Mouse (Mus musculus) CH12.LX (cell line): ENCODE data around the gene Smim27. TPM values are rescaled to one million over a fixed set of nuclear protein-coding genes. Genes with fewer than 3 reads are reported as not detected.
A peak's percentile ranks its signal among the peaks of the same experiment; 100 is the strongest.

Source experiments
- DNase-seq: peaks from one replicate; pipeline ENCODE4 v3.0.0-alpha.2; 2013; ENCODE audit errors: extremely low read depth
- H3K27ac ChIP-seq: 2 replicates; pipeline ENCODE4 v1.5.1; 2012; ENCODE audit warnings: low read depth, mild to moderate bottlenecking, control low read depth, moderate library complexity; ENCODE audit not compliant: insufficient read depth
- H3K27me3 ChIP-seq: replicated peaks from 2 replicates; pipeline ENCODE3; 2012; ENCODE audit warnings: inconsistent platforms
- H3K36me3 ChIP-seq, 2 experiments: replicated peaks in 1 of 2; 2 replicates each; pipeline versions ENCODE3 to v1.6.1; 2012; ENCODE audit warnings: inconsistent platforms in 1 of 2, low read length in 1 of 2, mild to moderate bottlenecking in 1 of 2, mixed read lengths in 1 of 2, moderate library complexity in 1 of 2; ENCODE audit not compliant: control insufficient read depth in 1 of 2, insufficient read depth in 1 of 2
- H3K4me1 ChIP-seq, 2 experiments: 2 replicates each; pipeline ENCODE4 v1.6.1; 2012; ENCODE audit warnings: inconsistent platforms in 1 of 2, moderate library complexity in 1 of 2; ENCODE audit not compliant: insufficient read depth in 2 of 2, control insufficient read depth in 1 of 2
- H3K4me2 ChIP-seq: 2 replicates; pipeline ENCODE4 v1.6.1; 2012; ENCODE audit warnings: low read depth, mild to moderate bottlenecking, control low read depth; ENCODE audit not compliant: poor library complexity, insufficient read depth, severe bottlenecking
- H3K4me3 ChIP-seq, 3 experiments: fragments of 150-350 bp in 1 of 3; sonication (generic) in 1 of 3; replicated peaks in 1 of 3; 2 replicates each; pipeline versions ENCODE3 to v1.5.1; 2011 to 2012; ENCODE audit warnings: low read depth in 2 of 3, low read length in 2 of 3, mild to moderate bottlenecking in 2 of 3, moderate library complexity in 2 of 3, control low read depth in 1 of 3, improper control_type of control experiment in 1 of 3, inconsistent platforms in 1 of 3, mixed read lengths in 1 of 3; ENCODE audit not compliant: poor library complexity in 1 of 3
- H3K79me2 ChIP-seq: replicated peaks from 2 replicates; pipeline ENCODE4 v1.6.1; 2012; ENCODE audit warnings: mild to moderate bottlenecking, moderate library complexity; ENCODE audit not compliant: control insufficient read depth, poor library complexity, insufficient read depth, severe bottlenecking; ENCODE audit errors: extremely low read depth
- H3K9ac ChIP-seq: 2 replicates; pipeline ENCODE4 v1.6.1; 2012; ENCODE audit warnings: low read depth, mild to moderate bottlenecking, control low read depth, moderate library complexity; ENCODE audit not compliant: insufficient read depth
- H3K9me3 ChIP-seq: replicated peaks from 2 replicates; pipeline ENCODE3; 2012; ENCODE audit warnings: low read length, inconsistent platforms, mixed read lengths
- CHD1 ChIP-seq: IDR thresholded peaks from 2 replicates; pipeline ENCODE4 v1.6.1; 2012; ENCODE audit warnings: low read depth, low read length, improper control_type of control experiment, inconsistent platforms
- CTCF ChIP-seq, 2 experiments: IDR thresholded peaks in 1 of 2; conservative IDR thresholded peaks in 1 of 2; 2 replicates each; pipeline ENCODE4 v1.5.1; 2011 to 2012; ENCODE audit warnings: low read depth in 2 of 2, low read length in 2 of 2, improper control_type of control experiment in 1 of 2, inconsistent platforms in 1 of 2, mild to moderate bottlenecking in 1 of 2, moderate library complexity in 1 of 2
- ELF1 ChIP-seq: IDR thresholded peaks from 2 replicates; pipeline ENCODE4 v1.6.1; 2014; ENCODE audit warnings: low read depth, mild to moderate bottlenecking, inconsistent platforms, low read length, improper control_type of control experiment
- EP300 ChIP-seq: IDR thresholded peaks from 2 replicates; pipeline ENCODE4 v1.6.1; 2011; ENCODE audit warnings: low read length, improper control_type of control experiment
- HCFC1 ChIP-seq: IDR thresholded peaks from 2 replicates; pipeline ENCODE4 v1.6.1; 2012; ENCODE audit warnings: low read depth, mild to moderate bottlenecking, inconsistent platforms, low read length, improper control_type of control experiment
- IRF4 ChIP-seq: IDR thresholded peaks from 2 replicates; pipeline ENCODE4 v1.6.1; 2014; ENCODE audit warnings: low read depth, mild to moderate bottlenecking, inconsistent platforms, low read length, improper control_type of control experiment
- JUND ChIP-seq: conservative IDR thresholded peaks from 2 replicates; pipeline ENCODE4 v1.6.1; 2011; ENCODE audit warnings: low read depth, low read length, improper control_type of control experiment
- MAFK ChIP-seq: IDR thresholded peaks from 2 replicates; pipeline ENCODE4 v1.6.1; 2011; ENCODE audit warnings: low read length, improper control_type of control experiment; ENCODE audit not compliant: insufficient replicate concordance
- MAX ChIP-seq: IDR thresholded peaks from 2 replicates; pipeline ENCODE4 v1.6.1; 2011; ENCODE audit warnings: low read length, improper control_type of control experiment
- MAZ ChIP-seq: IDR thresholded peaks from 2 replicates; pipeline ENCODE4 v1.6.1; 2012; ENCODE audit warnings: low read depth, mild to moderate bottlenecking, inconsistent platforms, low read length, improper control_type of control experiment, moderate library complexity
- MEF2A ChIP-seq: IDR thresholded peaks from 2 replicates; pipeline ENCODE4 v1.6.1; 2014; ENCODE audit warnings: low read depth, mild to moderate bottlenecking, inconsistent platforms, low read length, improper control_type of control experiment, borderline replicate concordance
- MXI1 ChIP-seq: IDR thresholded peaks from 2 replicates; pipeline ENCODE4 v1.6.1; 2011; ENCODE audit warnings: mild to moderate bottlenecking, low read depth, low read length, improper control_type of control experiment
- MYC ChIP-seq: IDR thresholded peaks from 2 replicates; pipeline ENCODE4 v1.6.1; 2011; ENCODE audit warnings: low read depth, mild to moderate bottlenecking, improper control_type of control experiment, low read length
- NELFE ChIP-seq: IDR thresholded peaks from 2 replicates; pipeline ENCODE4 v1.6.1; 2011; ENCODE audit warnings: low read depth, low read length, improper control_type of control experiment
- NRF1 ChIP-seq: IDR thresholded peaks from 2 replicates; pipeline ENCODE4 v1.6.1; 2014; ENCODE audit warnings: low read depth, mild to moderate bottlenecking, inconsistent platforms, low read length, improper control_type of control experiment, moderate library complexity
- POLR2AphosphoS2 ChIP-seq: IDR thresholded peaks from 2 replicates; pipeline ENCODE4 v1.6.1; 2011; ENCODE audit warnings: low read depth, low read length, improper control_type of control experiment
- SIN3A ChIP-seq: IDR thresholded peaks from 2 replicates; pipeline ENCODE4 v1.6.1; 2012; ENCODE audit warnings: low read length, improper control_type of control experiment, inconsistent platforms
- TCF12 ChIP-seq: IDR thresholded peaks from 2 replicates; pipeline ENCODE4 v1.6.1; 2014; ENCODE audit warnings: low read depth, mild to moderate bottlenecking, inconsistent platforms, low read length, improper control_type of control experiment
- UBTF ChIP-seq: IDR thresholded peaks from 2 replicates; pipeline ENCODE4 v1.6.1; 2012; ENCODE audit warnings: low read depth, mild to moderate bottlenecking, inconsistent platforms, low read length, improper control_type of control experiment, moderate library complexity
- ZC3H11A ChIP-seq: IDR thresholded peaks from 2 replicates; pipeline ENCODE4 v1.6.1; 2012; ENCODE audit warnings: low read depth, mild to moderate bottlenecking, inconsistent platforms, low read length, improper control_type of control experiment
- ZMIZ1 ChIP-seq: IDR thresholded peaks from 2 replicates; pipeline ENCODE4 v1.6.1; 2012; ENCODE audit warnings: low read depth, mild to moderate bottlenecking, inconsistent platforms, low read length, improper control_type of control experiment
- dilution Hi-C: fragments of 300-500 bp; cut with MboI; formaldehyde crosslinking; loops from 2 replicates; pipeline ENCODE4 v1.14.3; 2020; ENCODE audit warnings: low sequenced_read_pairs; ENCODE audit not compliant: extremely low pct_unique_long_range_greater_than_20kb, extremely low pct_ligation_motif_present
- in situ Hi-C: fragments of 300-500 bp; cut with MboI; formaldehyde crosslinking; loops from 3 replicates; pipeline ENCODE4 v1.14.3; 2019; ENCODE audit warnings: low sequenced_read_pairs, low pct_ligation_motif_present, low pct_unique_long_range_greater_than_20kb, mixed read lengths
- polyA plus RNA-seq: library from polyadenylated mRNA; unstranded; fragments of >175 nt; gene quantifications from 2 replicates; pipeline ENCODE4 v1.2.1, GENCODE M21; 2012; ENCODE audit warnings: low read depth; ENCODE audit not compliant: insufficient read length
- total RNA-seq, 2 experiments: library from RNA; depleted of rRNA; stranded (reverse); fragments of 300-350 nt in 1 of 2; fragments of >200 nt in 1 of 2; gene quantifications; 2 replicates each; pipeline ENCODE4 v1.2.3; 2012 to 2014

Smim27 gene
- total and polyA plus RNA-seq, 3 experiments: 1.6 to 9.7 (median 6.5) TPM

- TF ChIP-seq MAFK (peak; percentile 59; the same call in 1 of the 2 replicates), CHD1 (no peak), MAX (peak; percentile 86), CTCF (conservative IDR thresholded peaks at IDR 0.05 in 1 of 2, IDR thresholded peaks at IDR 0.05 in 1 of 2; ENCODE audit: low read depth in 2 of 2, low read length in 2 of 2) (peak; percentile 77 to 86), EP300 (0 out of 2 replicates have a peak, but pooled peaks have one; percentile 16)
These were observed 31.9 kb downstream of the Smim27 start (continued) for GRCm38 (mm10) chr4:40301076-40301789.

DNA sequence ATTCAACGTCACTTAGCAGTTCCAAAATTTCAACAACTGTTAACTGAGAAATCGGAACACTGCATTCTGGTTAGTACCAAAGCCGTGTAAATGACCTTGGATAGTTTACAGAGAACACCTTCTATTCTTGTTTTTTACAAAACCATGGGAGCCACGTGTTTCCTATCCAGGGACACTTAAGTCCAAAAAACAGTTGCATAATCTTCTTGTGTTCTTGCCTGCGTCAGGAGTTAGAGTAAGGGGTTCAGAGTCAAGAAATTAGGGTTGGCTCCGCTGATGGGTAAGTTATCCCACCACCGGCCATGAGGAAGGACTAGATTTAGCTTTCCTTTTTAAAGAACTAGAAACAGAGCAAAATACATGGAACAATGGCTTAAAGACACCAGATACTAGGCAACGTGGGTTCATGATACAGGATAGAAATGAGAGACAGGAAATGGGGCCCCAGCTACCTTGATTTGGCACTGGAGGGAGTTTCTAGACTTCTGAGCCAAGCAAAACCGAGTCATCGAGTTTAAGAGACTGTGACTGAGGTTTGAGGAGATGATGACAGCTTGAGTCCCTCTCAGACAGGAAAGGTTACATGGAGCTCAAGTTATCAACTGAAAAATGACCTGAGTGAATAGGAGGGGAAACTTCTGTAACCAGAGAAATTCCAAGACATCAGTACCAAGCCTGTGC, 33.2 kb downstream of the Smim27 start:
- in situ Hi-C loops (no loop called here), dilution Hi-C loops (no loop called here)
- Histone ChIP-seq H3K4me1 (peaks cover 0 to 10% of the 10 kb centered on the region in 2 experiments; a peak in 2 of 4 replicates), H3K9ac (no peak overlapping the region), H3K4me3 (no peak overlapping the region), H3K4me2 (no peak overlapping the region), H3K36me3 (no peaks in the 10 kb centered on the region), H3K27ac (no peak overlapping the region), H3K9me3 (no peaks in the 10 kb centered on the region), H3K79me2 (no peaks in the 10 kb centered on the region), H3K27me3 (peaks cover 8% of the 10 kb centered on the region)
- TF ChIP-seq ELF1 (no peak), IRF4 (no peak), MAX (no peak), ZMIZ1 (no peak), ZC3H11A (no peak), CTCF (conservative IDR thresholded peaks at IDR 0.05 in 1 of 2, IDR thresholded peaks at IDR 0.05 in 1 of 2; ENCODE audit: low read depth in 2 of 2, low read length in 2 of 2) (no peak), MYC (no peak), NRF1 (no peak), SIN3A (no peak), JUND (no peak), MAZ (no peak), MEF2A (no peak), NELFE (no peak), UBTF (no peak), TCF12 (no peak), POLR2AphosphoS2 (no peak), HCFC1 (no peak), MXI1 (no peak)
- no peak for DNase-seq
